Mouse (Mus musculus) myocyte (in vitro differentiated cells): ENCODE data around the gene Rad54l2.

Experiments used
- CEBPB ChIP-seq: IDR thresholded peaks from 2 replicates; pipeline ENCODE4 v1.6.1; 2011; ENCODE audit warnings: mild to moderate bottlenecking, moderate library complexity; ENCODE audit not compliant: poor library complexity, insufficient read depth, severe bottlenecking
- E2F4 ChIP-seq: IDR thresholded peaks from one replicate; pipeline ENCODE4 v1.6.1; 2011; ENCODE audit warnings: mild to moderate bottlenecking, control low read depth, moderate library complexity; ENCODE audit not compliant: insufficient read depth
- MAX ChIP-seq: IDR thresholded peaks from one replicate; pipeline ENCODE4 v1.6.1; 2011; ENCODE audit warnings: low read depth, mild to moderate bottlenecking, control low read depth
- MYOD1 ChIP-seq, 3 experiments: IDR thresholded peaks; one replicate each; pipeline ENCODE4 v1.6.1; 2011; ENCODE audit warnings: control low read depth in 2 of 3, low read depth in 2 of 3, mild to moderate bottlenecking in 2 of 3, moderate library complexity in 1 of 3; ENCODE audit not compliant: insufficient read length in 2 of 3, control insufficient read depth in 1 of 3
- POLR2A ChIP-seq: IDR thresholded peaks from one replicate; pipeline ENCODE4 v1.6.1; 2011; ENCODE audit warnings: low read depth, mild to moderate bottlenecking, control low read depth, moderate library complexity; ENCODE audit not compliant: insufficient read length
- REST ChIP-seq: IDR thresholded peaks from one replicate; pipeline ENCODE4 v1.6.1; 2011; ENCODE audit warnings: mild to moderate bottlenecking, control low read depth, moderate library complexity; ENCODE audit not compliant: insufficient read depth, insufficient read length
- SRF ChIP-seq: IDR thresholded peaks from one replicate; pipeline ENCODE4 v1.6.1; 2011; ENCODE audit warnings: low read depth; ENCODE audit not compliant: control insufficient read depth, insufficient read length
- TCF12 ChIP-seq: IDR thresholded peaks from one replicate; pipeline ENCODE4 v1.6.1; 2011; ENCODE audit warnings: mild to moderate bottlenecking, control low read depth; ENCODE audit not compliant: poor library complexity, insufficient read depth, severe bottlenecking

DNA sequence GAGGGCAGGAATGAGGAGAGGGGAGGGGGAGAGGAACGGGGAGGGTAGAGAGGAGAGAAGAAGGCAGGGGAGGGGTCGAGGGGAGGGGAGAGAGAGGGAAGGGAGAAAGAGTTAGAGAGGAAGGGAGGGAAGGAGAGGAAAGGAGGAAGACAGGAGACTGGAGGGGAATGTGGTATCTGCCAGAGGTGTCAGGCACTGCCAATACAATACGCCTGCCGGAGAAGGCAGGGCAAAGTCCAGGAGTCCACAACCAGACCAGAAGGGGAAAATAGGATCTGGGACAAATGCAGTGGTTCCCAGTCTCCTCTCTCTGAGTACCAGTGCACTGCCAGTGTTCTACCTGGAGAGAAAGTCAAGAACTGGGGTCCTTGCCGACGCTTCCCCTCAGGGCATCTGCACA, 1.8 kb upstream of the Rad54l2 start:
- no peak for TF ChIP-seq POLR2A
- no peak for TF ChIP-seq MAX
- TF ChIP-seq MYOD1 (IDR thresholded peaks at IDR 0.05; ENCODE audit: control insufficient read depth in 1 of 3, insufficient read length in 2 of 3, low read depth in 2 of 3): no peak
- no peak for TF ChIP-seq SRF
- TF ChIP-seq CEBPB: no peak
- no peak for TF ChIP-seq E2F4
- no peak for TF ChIP-seq TCF12
- no peak for TF ChIP-seq REST
